Mouse (Mus musculus) midbrain, embryonic 14.5 days (tissue): ENCODE data around the gene Hoxb4. TPM values are rescaled to one million over a fixed set of nuclear protein-coding genes. Genes with fewer than 3 reads are reported as not detected.
A peak's percentile ranks its signal among the peaks of the same experiment; 100 is the strongest.

ENCODE experiments used
- ATAC-seq: fragments of 200-750 bp; cut with Nextera tagmentation; 2 replicates; pipeline ENCODE4 v1.8.0; 2017; ENCODE audit warnings: moderate number of reproducible peaks, moderate library complexity; ENCODE audit not compliant: low FRiP score, low TSS enrichment
- DNase-seq: peaks from one replicate; pipeline ENCODE4 v3.0.0-alpha.2; 2015
- H3K27ac ChIP-seq: fragments of 300-500 bp; sonication (generic); replicated peaks from 2 replicates; pipeline ENCODE4 v1.5.1; 2014; ENCODE audit warnings: mild to moderate bottlenecking, low read depth, low read length, moderate library complexity
- H3K27me3 ChIP-seq: fragments of 300-500 bp; sonication (generic); 2 replicates; pipeline ENCODE4 v1.6.1; 2014; ENCODE audit warnings: low read length, control low read depth, mixed read lengths; ENCODE audit not compliant: control insufficient read depth, insufficient read depth
- H3K36me3 ChIP-seq: fragments of 300-500 bp; sonication (generic); 2 replicates; pipeline ENCODE4 v1.6.1; 2014; ENCODE audit warnings: low read length, control low read depth; ENCODE audit not compliant: control insufficient read depth, insufficient read depth
- H3K4me1 ChIP-seq: fragments of 300-500 bp; sonication (generic); 2 replicates; pipeline ENCODE4 v1.6.1; 2014; ENCODE audit warnings: mild to moderate bottlenecking, antibody characterized with exemption, low read length, control low read depth; ENCODE audit not compliant: control insufficient read depth, insufficient read depth
- H3K4me2 ChIP-seq: fragments of 300-500 bp; sonication (generic); 2 replicates; pipeline ENCODE4 v1.6.1; 2014; ENCODE audit warnings: mild to moderate bottlenecking, low read length, moderate library complexity
- H3K4me3 ChIP-seq: fragments of 300-500 bp; sonication (generic); replicated peaks from 2 replicates; pipeline ENCODE4 v1.5.1; 2014; ENCODE audit warnings: low read depth, low read length
- H3K9ac ChIP-seq: fragments of 300-500 bp; sonication (generic); replicated peaks from 2 replicates; pipeline ENCODE4 v1.6.1; 2014; ENCODE audit warnings: mild to moderate bottlenecking, low read length, moderate library complexity
- H3K9me3 ChIP-seq: fragments of 300-500 bp; sonication (generic); 2 replicates; pipeline ENCODE4 v1.6.1; 2016; ENCODE audit warnings: low read length, control low read depth, mixed read lengths; ENCODE audit not compliant: control insufficient read depth
- WGBS: fragments of 180-500 bp; shearing (Covaris S2); extraction: QIAGEN DNeasy Blood & Tissue Kit; methylation state at CpG from one replicate; pipeline ENCODE4 v1.1.7; 2014; 5-methylcytosine and 5-hydroxymethylcytosine counted together
- polyA plus RNA-seq: library from polyadenylated mRNA; unstranded; fragments of >200 nt; fragmentation: Nextera tagmentation; extraction: Ambion mirVana; gene quantifications from 2 replicates; pipeline ENCODE4 v1.2.1, GENCODE M21; 2014

The Hoxb4 gene
- not detected in 2 replicates for polyA plus RNA-seq

DNA sequence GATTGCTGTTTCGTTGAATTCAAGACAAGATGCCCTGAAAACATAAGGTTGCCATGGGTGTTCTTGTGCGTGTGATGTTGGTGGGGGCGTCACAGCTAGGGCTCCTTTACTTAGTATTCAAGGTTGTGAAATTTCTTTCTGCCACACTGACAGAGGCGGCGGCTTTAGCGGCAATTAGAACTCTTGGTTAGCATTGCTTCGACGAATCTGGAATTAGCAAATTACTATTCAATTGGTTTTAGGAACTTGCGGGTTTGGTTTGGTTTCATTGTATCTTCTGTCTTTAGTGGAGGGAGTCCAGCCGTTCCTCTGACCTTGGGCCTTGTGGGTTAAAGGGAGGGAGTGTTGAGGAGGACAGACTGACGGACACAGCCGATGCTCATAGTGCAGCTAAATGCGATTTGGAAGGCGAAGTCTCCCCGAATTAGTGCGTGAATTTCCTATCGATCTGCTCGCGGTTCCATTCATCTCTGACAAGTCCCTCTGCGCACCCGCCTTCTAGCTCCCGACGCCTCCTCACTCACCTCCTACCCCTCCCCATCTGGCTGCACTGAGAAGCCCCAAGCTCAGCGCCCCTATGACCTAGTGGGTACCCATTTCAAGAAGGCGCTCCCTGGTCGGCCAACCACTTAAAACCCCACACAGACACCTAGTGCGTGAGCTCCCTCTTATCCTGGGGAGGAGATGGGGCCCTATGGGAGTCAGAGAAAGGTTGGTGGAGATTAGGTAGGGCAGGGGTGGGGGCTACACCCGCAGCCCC is at the start of gene Hoxb4:
TSS of gene Hoxb4 (plus strand) at position 660 of the 760 bp plus-strand sequence.
- H3K4me3 ChIP-seq: no peak within 1 kb of the TSS
- no peaks in the 10 kb centered on the region for H3K36me3 ChIP-seq
- WGBS: under 1% methylated on average over 28 of the region's 28 CpGs
- DNase-seq (no peak), ATAC-seq (no peak)
- H3K4me2 ChIP-seq: peak within 1 kb of the TSS; percentile 32
- no peaks in the 10 kb centered on the region for H3K4me1 ChIP-seq
- no peaks in the 10 kb centered on the region for H3K9me3 ChIP-seq
- no peak within 1 kb of the TSS for H3K9ac ChIP-seq
- no peak within 1 kb of the TSS for H3K27ac ChIP-seq
- peaks cover 100% of the 10 kb centered on the region for H3K27me3 ChIP-seq

DNA sequence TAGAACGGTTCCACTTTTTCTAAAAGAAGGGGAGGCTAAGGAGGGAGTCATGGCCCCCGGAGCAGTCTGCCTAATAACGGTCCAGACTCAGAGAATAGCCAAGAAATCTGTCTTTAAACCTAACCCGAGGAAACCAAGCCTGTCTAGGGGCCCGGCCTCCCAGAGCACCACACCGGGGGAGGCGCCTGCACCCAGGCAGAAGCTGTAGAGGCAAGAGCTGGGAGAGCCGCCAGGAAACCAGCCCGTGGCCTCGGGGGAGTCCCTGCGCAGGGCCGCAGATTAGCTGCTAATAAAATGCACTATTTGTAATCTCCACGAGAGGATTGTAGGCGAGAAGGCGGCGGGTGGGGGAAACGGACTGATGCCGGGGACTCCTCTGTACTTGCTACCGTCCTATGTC is 48.2 kb upstream of the Hoxb4 start:
- Histone ChIP-seq H3K9me3 (no peaks in the 10 kb centered on the region), H3K36me3 (no peaks in the 10 kb centered on the region), H3K4me1 (no peaks in the 10 kb centered on the region), H3K9ac (no peak overlapping the region), H3K27ac (no peak overlapping the region), H3K4me2 (no peak overlapping the region), H3K27me3 (peaks cover 99% of the 10 kb centered on the region), H3K4me3 (no peak overlapping the region)
- DNase-seq: no peak
- ATAC-seq: no peak
- WGBS: 2% methylated on average over 19 of the region's 19 CpGs

DNA sequence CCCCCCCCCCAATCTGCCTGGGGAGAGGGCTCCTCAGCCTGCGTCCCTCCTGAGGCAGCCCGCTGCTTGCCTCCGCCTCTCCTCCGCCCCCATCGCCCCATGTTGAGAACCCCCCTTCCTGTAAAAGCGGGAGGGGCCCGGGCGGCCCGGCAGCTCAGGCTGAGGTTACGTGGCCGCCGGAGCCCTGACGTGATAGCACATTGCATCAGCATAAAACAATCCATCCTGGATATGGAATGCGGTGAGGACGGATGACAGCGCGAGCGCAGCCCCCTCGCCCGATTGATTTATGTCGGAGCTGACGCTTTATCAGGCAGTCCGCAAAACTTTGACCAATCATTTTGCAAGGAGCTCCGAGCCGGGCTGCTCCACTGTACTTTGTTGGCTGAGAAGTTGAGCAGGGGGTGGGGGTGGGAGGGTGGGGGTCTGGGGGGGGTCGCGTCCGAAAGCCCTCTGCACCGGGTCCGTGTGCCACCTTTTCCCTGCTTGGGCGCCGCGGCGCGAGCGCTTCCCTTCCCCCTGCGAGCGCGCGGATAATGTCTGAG is 47.0 kb upstream of the Hoxb4 start, which contains the start of gene Hoxb9:
TSS of gene Hoxb9 (plus strand) at position 462 of the 545 bp plus-strand sequence.
- Histone ChIP-seq H3K27ac (no peak within 1 kb of the TSS), H3K27me3 (peaks cover 99% of the 10 kb centered on the region), H3K9me3 (no peaks in the 10 kb centered on the region), H3K4me1 (no peaks in the 10 kb centered on the region), H3K4me2 (no peak within 1 kb of the TSS), H3K4me3 (peak within 1 kb of the TSS; percentile 8; the same call in 1 of the 2 replicates), H3K9ac (no peak within 1 kb of the TSS), H3K36me3 (no peaks in the 10 kb centered on the region)
- under 1% methylated on average over 40 of the region's 40 CpGs for WGBS
- ATAC-seq: no peak
- DNase-seq: no peak

DNA sequence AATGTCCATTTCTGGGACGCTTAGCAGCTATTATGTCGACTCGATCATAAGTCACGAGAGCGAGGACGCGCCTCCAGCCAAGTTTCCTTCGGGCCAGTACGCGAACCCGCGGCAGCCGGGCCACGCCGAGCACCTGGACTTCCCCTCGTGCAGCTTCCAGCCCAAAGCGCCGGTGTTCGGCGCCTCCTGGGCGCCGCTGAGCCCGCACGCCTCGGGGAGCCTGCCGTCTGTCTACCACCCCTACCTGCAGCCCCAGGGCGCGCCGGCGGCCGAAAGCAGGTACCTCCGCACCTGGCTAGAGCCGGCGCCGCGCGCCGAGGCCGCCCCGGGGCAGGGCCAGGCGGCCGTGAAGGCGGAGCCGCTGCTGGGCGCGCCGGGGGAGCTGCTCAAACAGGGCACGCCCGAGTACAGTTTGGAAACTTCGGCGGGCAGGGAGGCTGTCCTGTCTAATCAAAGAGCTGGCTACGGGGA is 46.5 kb upstream of the Hoxb4 start:
- no peak overlapping the region for H3K4me2 ChIP-seq
- no peaks in the 10 kb centered on the region for H3K36me3 ChIP-seq
- H3K4me3 ChIP-seq: peak overlapping the region; percentile 8; the same call in 1 of the 2 replicates
- H3K4me1 ChIP-seq: no peaks in the 10 kb centered on the region
- under 1% methylated on average over 52 of the region's 52 CpGs for whole genome bisulfite sequencing
- DNase-seq (no peak), ATAC-seq (no peak)
- H3K9ac ChIP-seq: no peak overlapping the region
- no peaks in the 10 kb centered on the region for H3K9me3 ChIP-seq
- H3K27ac ChIP-seq: no peak overlapping the region
- peaks cover 99% of the 10 kb centered on the region for H3K27me3 ChIP-seq

GRCm38 (mm10) chr11:96272024-96272921 is 45.8 kb upstream of the Hoxb4 start:
- H3K27ac ChIP-seq: no peak overlapping the region
- H3K4me1 ChIP-seq: no peaks in the 10 kb centered on the region
- H3K9me3 ChIP-seq: no peaks in the 10 kb centered on the region
- H3K4me2 ChIP-seq: no peak overlapping the region
- H3K36me3 ChIP-seq: no peaks in the 10 kb centered on the region
- DNase-seq (peak; percentile 58), ATAC-seq (no peak)
- no peak overlapping the region for H3K9ac ChIP-seq
- H3K4me3 ChIP-seq: no peak overlapping the region
- H3K27me3 ChIP-seq: peaks cover 99% of the 10 kb centered on the region
- WGBS: under 1% methylated on average over 55 of the region's 58 CpGs

- H3K4me2 ChIP-seq: no peak overlapping the region
- no peaks in the 10 kb centered on the region for H3K9me3 ChIP-seq
- WGBS: 3% methylated on average over 10 of the region's 10 CpGs
- no peak for DNase-seq
- peaks cover 99% of the 10 kb centered on the region for H3K27me3 ChIP-seq
- no peaks in the 10 kb centered on the region for H3K4me1 ChIP-seq
- no peaks in the 10 kb centered on the region for H3K36me3 ChIP-seq
- no peak overlapping the region for H3K4me3 ChIP-seq
- ATAC-seq: no peak
- no peak overlapping the region for H3K27ac ChIP-seq
- no peak overlapping the region for H3K9ac ChIP-seq
Measured at GRCm38 (mm10) chr11:96274428-96274827, 43.6 kb upstream of the Hoxb4 start.

DNA sequence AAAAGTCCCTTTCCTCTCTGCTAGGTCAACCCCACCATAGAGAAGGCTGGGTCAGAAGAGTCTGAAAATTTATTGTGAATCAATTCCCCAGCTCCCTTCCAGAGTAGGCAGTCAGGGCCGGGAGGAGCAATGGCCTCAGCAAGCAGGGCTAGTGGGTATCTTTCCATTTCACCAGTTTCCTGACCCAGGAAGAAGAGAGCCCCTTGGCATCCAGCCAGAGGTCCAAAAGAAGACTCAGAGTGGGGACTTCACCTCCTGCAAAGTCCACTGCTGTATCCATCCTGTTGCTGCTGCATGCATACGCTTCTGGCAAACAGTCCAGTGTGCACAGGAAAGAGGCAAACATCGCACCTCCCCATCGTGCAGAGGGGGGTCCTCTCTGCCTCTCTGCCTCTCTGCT is 42.2 kb upstream of the Hoxb4 start:
- Histone ChIP-seq H3K4me1 (no peaks in the 10 kb centered on the region), H3K9ac (no peak overlapping the region), H3K4me3 (no peak overlapping the region), H3K4me2 (no peak overlapping the region), H3K9me3 (no peaks in the 10 kb centered on the region), H3K27ac (no peak overlapping the region), H3K27me3 (peaks cover 99% of the 10 kb centered on the region), H3K36me3 (no peaks in the 10 kb centered on the region)
- 4% methylated on average over 4 of the region's 4 CpGs for WGBS
- DNase-seq (no peak), ATAC-seq (no peak)

DNA sequence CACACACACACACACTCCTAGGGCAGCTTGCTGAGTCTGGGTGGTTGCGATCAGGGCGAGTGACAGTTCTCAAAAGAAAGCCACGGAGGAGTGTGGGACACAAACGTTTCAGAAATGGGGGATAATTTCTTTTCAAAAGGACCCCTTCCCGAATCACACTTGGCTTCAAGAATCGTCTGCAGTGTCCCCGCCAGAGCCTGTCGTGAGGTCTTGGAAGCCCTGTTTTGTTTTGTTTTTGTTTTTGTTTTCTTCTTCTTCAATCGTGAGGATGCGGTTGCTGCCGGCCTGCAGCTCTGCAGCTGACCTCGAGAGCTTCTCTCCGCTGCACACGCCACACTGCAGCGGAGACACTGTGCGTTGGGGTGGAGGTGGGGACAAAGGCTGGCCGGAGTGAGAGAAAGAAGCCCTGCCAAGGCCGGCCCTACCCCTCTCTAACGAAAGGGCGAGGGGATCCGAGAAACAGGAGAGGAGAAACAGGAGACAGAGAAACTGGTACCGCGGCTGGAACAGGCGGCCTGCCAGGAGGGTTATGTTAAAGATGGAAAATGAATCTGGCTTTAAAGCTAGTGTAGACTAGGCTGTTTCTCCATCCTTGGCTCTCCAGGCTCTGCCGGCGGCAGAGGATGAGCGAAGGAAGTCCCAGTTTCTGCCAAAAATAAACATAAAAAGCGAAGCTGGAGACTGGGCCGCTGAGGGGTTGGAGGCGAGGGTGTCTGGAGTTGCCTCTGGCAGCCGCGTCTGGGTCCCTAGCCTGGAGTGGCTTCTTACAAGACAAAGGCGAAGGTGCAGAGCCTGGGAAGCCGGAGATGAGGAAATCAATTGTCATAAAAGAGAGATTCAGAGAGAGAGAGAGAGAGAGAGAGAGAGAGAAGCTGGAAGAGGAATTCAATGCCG is 40.7 kb upstream of the Hoxb4 start:
- no peak for ATAC-seq
- Histone ChIP-seq H3K27ac (no peak overlapping the region), H3K4me2 (no peak overlapping the region), H3K9ac (no peak overlapping the region), H3K27me3 (peaks cover 98% of the 10 kb centered on the region), H3K4me1 (no peaks in the 10 kb centered on the region), H3K9me3 (no peaks in the 10 kb centered on the region), H3K36me3 (no peaks in the 10 kb centered on the region), H3K4me3 (no peak overlapping the region)
- 1% methylated on average over 35 of the region's 35 CpGs for WGBS
- DNase-seq: no peak
